Mouse (Mus musculus) neural tube, embryonic 13.5 days (tissue): ENCODE results near the gene Akirin2. TPM values are rescaled to one million over a fixed set of nuclear protein-coding genes. Genes with fewer than 3 reads are reported as not detected.

ENCODE experiments used
- ATAC-seq: fragments of 200-750 bp; cut with Nextera tagmentation; 2 replicates; pipeline ENCODE4 v1.8.0; 2017; ENCODE audit warnings: low read depth, mild to moderate bottlenecking, moderate TSS enrichment, moderate library complexity
- H3K27ac ChIP-seq: fragments of 300-500 bp; sonication (generic); replicated peaks from 2 replicates; pipeline ENCODE4 v1.5.1; 2015; ENCODE audit warnings: moderate library complexity, mild to moderate bottlenecking, inconsistent platforms
- H3K27me3 ChIP-seq: fragments of 300-500 bp; sonication (generic); 2 replicates; pipeline ENCODE4 v1.6.1; 2015; ENCODE audit warnings: mild to moderate bottlenecking, inconsistent platforms
- H3K36me3 ChIP-seq: fragments of 300-500 bp; sonication (generic); 2 replicates; pipeline ENCODE4 v1.6.1; 2015; ENCODE audit warnings: mild to moderate bottlenecking, inconsistent platforms
- H3K4me1 ChIP-seq: fragments of 300-500 bp; sonication (generic); replicated peaks from 2 replicates; pipeline ENCODE4 v1.6.1; 2015; ENCODE audit warnings: inconsistent platforms
- H3K4me2 ChIP-seq: fragments of 300-500 bp; sonication (generic); 2 replicates; pipeline ENCODE4 v1.6.1; 2015; ENCODE audit warnings: inconsistent platforms, mild to moderate bottlenecking, moderate library complexity
- H3K4me3 ChIP-seq: fragments of 300-500 bp; sonication (generic); 2 replicates; pipeline ENCODE4 v1.5.1; 2015; ENCODE audit warnings: mild to moderate bottlenecking, inconsistent platforms
- H3K9ac ChIP-seq: fragments of 300-500 bp; sonication (generic); 2 replicates; pipeline ENCODE4 v1.6.1; 2015; ENCODE audit warnings: moderate library complexity, mild to moderate bottlenecking, inconsistent platforms
- H3K9me3 ChIP-seq: fragments of 300-500 bp; sonication (generic); 2 replicates; pipeline ENCODE4 v1.6.1; 2016; ENCODE audit warnings: inconsistent platforms
- WGBS: fragments of 180-500 bp; shearing (Covaris S2); methylation state at CpG from one replicate; pipeline ENCODE4 v1.1.7; 2015; 5-methylcytosine and 5-hydroxymethylcytosine counted together
- polyA plus RNA-seq: library from polyadenylated mRNA; unstranded; fragments of >200 nt; fragmentation: Nextera tagmentation; extraction: Ambion mirVana; gene quantifications from 2 replicates; pipeline ENCODE4 v1.2.1, GENCODE M21; 2015

Akirin2 gene
- 113 TPM in 2 replicates for polyA plus RNA-seq

GRCm38 (mm10) chr4:34550748-34551097, at the start of gene Akirin2:
Gene Akirin2 (plus strand): TSS chr4:34550937.
- ATAC-seq, result peak; percentile 81; the same call in 1 of the 2 replicates
- peak within 1 kb of the TSS; percentile 98 for H3K4me3 ChIP-seq
- H3K9me3 ChIP-seq, result no peaks in the 10 kb centered on the region
- under 1% methylated on average over 47 of the region's 53 CpGs for WGBS
- peak within 1 kb of the TSS; percentile 97 for H3K27ac ChIP-seq
- H3K9ac ChIP-seq, result peak within 1 kb of the TSS; percentile 99
- H3K36me3 ChIP-seq, result no peaks in the 10 kb centered on the region; the same call in 1 of the 2 replicates
- peak within 1 kb of the TSS; percentile 82 for H3K4me2 ChIP-seq
- H3K4me1 ChIP-seq, result peaks cover 37% of the 10 kb centered on the region
- H3K27me3 ChIP-seq, result no peaks in the 10 kb centered on the region

GRCm38 (mm10) chr4:34510305-34510704, 40.4 kb upstream of the Akirin2 start:
- Histone ChIP-seq H3K4me1 (no peaks in the 10 kb centered on the region), H3K36me3 (no peaks in the 10 kb centered on the region), H3K9me3 (no peaks in the 10 kb centered on the region), H3K27ac (no peak overlapping the region), H3K4me2 (no peak overlapping the region), H3K4me3 (no peak overlapping the region), H3K9ac (no peak overlapping the region), H3K27me3 (no peaks in the 10 kb centered on the region)
- WGBS, result 89% methylated on average over 3 of the region's 3 CpGs
- ATAC-seq, result no peak

GRCm38 (mm10) chr4:34522846-34523245, 27.9 kb upstream of the Akirin2 start:
- H3K4me1 ChIP-seq, result no peaks in the 10 kb centered on the region
- H3K9me3 ChIP-seq, result no peaks in the 10 kb centered on the region
- H3K4me3 ChIP-seq, result no peak overlapping the region
- H3K27ac ChIP-seq, result no peak overlapping the region
- no peak overlapping the region for H3K4me2 ChIP-seq
- ATAC-seq, result no peak
- H3K36me3 ChIP-seq, result no peaks in the 10 kb centered on the region
- H3K9ac ChIP-seq, result no peak overlapping the region
- H3K27me3 ChIP-seq, result no peaks in the 10 kb centered on the region
- 84% methylated on average over 3 of the region's 3 CpGs for WGBS

GRCm38 (mm10) chr4:34523586-34523985, 27.2 kb upstream of the Akirin2 start:
- Histone ChIP-seq H3K4me3 (no peak overlapping the region), H3K27me3 (no peaks in the 10 kb centered on the region), H3K9me3 (no peaks in the 10 kb centered on the region), H3K4me2 (no peak overlapping the region), H3K27ac (no peak overlapping the region), H3K4me1 (no peaks in the 10 kb centered on the region), H3K36me3 (no peaks in the 10 kb centered on the region), H3K9ac (no peak overlapping the region)
- 84% methylated on average over 4 of the region's 4 CpGs for WGBS
- ATAC-seq, result no peak

GRCm38 (mm10) chr4:34526771-34527170, 24.0 kb upstream of the Akirin2 start:
- no peaks in the 10 kb centered on the region for H3K36me3 ChIP-seq
- no peaks in the 10 kb centered on the region for H3K4me1 ChIP-seq
- no peaks in the 10 kb centered on the region for H3K9me3 ChIP-seq
- 88% methylated on average over 3 of the region's 3 CpGs for WGBS
- no peaks in the 10 kb centered on the region for H3K27me3 ChIP-seq
- no peak overlapping the region for H3K27ac ChIP-seq
- H3K4me3 ChIP-seq, result no peak overlapping the region
- H3K4me2 ChIP-seq, result no peak overlapping the region
- H3K9ac ChIP-seq, result no peak overlapping the region
- no peak for ATAC-seq

GRCm38 (mm10) chr4:34528430-34529100, 22.2 kb upstream of the Akirin2 start:
- no peaks in the 10 kb centered on the region for H3K36me3 ChIP-seq
- H3K27me3 ChIP-seq, result no peaks in the 10 kb centered on the region
- 90% methylated on average over 1 of the region's 1 CpGs for WGBS
- no peak for ATAC-seq
- no peak overlapping the region for H3K9ac ChIP-seq
- no peaks in the 10 kb centered on the region for H3K4me1 ChIP-seq
- H3K4me2 ChIP-seq, result no peak overlapping the region
- H3K27ac ChIP-seq, result no peak overlapping the region
- no peak overlapping the region for H3K4me3 ChIP-seq
- H3K9me3 ChIP-seq, result no peaks in the 10 kb centered on the region

- WGBS, result 48% methylated on average over 4 of the region's 4 CpGs
- Histone ChIP-seq H3K4me1 (no peaks in the 10 kb centered on the region), H3K27me3 (no peaks in the 10 kb centered on the region), H3K4me2 (no peak overlapping the region), H3K9ac (no peak overlapping the region), H3K9me3 (no peaks in the 10 kb centered on the region), H3K36me3 (no peaks in the 10 kb centered on the region), H3K27ac (no peak overlapping the region), H3K4me3 (no peak overlapping the region)
- no peak for ATAC-seq
Measured at GRCm38 (mm10) chr4:34529379-34529778, 21.4 kb upstream of the Akirin2 start.

GRCm38 (mm10) chr4:34529941-34530340, 20.8 kb upstream of the Akirin2 start:
- H3K36me3 ChIP-seq, result no peaks in the 10 kb centered on the region
- no peak for ATAC-seq
- H3K4me2 ChIP-seq, result no peak overlapping the region
- 84% methylated on average over 6 of the region's 6 CpGs for WGBS
- no peak overlapping the region for H3K4me3 ChIP-seq
- H3K27me3 ChIP-seq, result no peaks in the 10 kb centered on the region
- H3K4me1 ChIP-seq, result no peaks in the 10 kb centered on the region
- H3K27ac ChIP-seq, result no peak overlapping the region
- H3K9me3 ChIP-seq, result no peaks in the 10 kb centered on the region
- H3K9ac ChIP-seq, result no peak overlapping the region

GRCm38 (mm10) chr4:34549981-34550747, 573 bp upstream of the Akirin2 start:
- Histone ChIP-seq H3K9ac (peak overlapping the region; percentile 99), H3K4me3 (peak overlapping the region; percentile 98), H3K36me3 (no peaks in the 10 kb centered on the region; the same call in 1 of the 2 replicates), H3K4me2 (peak overlapping the region; percentile 82), H3K9me3 (no peaks in the 10 kb centered on the region), H3K27me3 (no peaks in the 10 kb centered on the region), H3K27ac (peak overlapping the region; percentile 97), H3K4me1 (peaks cover 32% of the 10 kb centered on the region)
- 3% methylated on average over 36 of the region's 38 CpGs for WGBS
- peak; percentile 94 for ATAC-seq

GRCm38 (mm10) chr4:34551098-34551809, 517 bp downstream of the Akirin2 start:
- H3K36me3 ChIP-seq, result no peaks in the 10 kb centered on the region; the same call in 1 of the 2 replicates
- no peaks in the 10 kb centered on the region for H3K9me3 ChIP-seq
- no peaks in the 10 kb centered on the region for H3K27me3 ChIP-seq
- WGBS, result 0% methylated on average over 48 of the region's 50 CpGs
- peak; percentile 57 for ATAC-seq
- H3K9ac ChIP-seq, result peak overlapping the region; percentile 99
- H3K4me3 ChIP-seq, result peak overlapping the region; percentile 98
- H3K4me2 ChIP-seq, result peak overlapping the region; percentile 82
- peaks cover 43% of the 10 kb centered on the region for H3K4me1 ChIP-seq
- H3K27ac ChIP-seq, result peak overlapping the region; percentile 97

- peak overlapping the region; percentile 98 for H3K4me3 ChIP-seq
- no peaks in the 10 kb centered on the region; the same call in 1 of the 2 replicates for H3K36me3 ChIP-seq
- no peak for ATAC-seq
- H3K4me1 ChIP-seq, result peaks cover 50% of the 10 kb centered on the region
- H3K9ac ChIP-seq, result peak overlapping the region; percentile 99
- H3K27ac ChIP-seq, result no peak overlapping the region
- no peaks in the 10 kb centered on the region for H3K27me3 ChIP-seq
- WGBS, result 12% methylated on average over 3 of the region's 3 CpGs
- no peaks in the 10 kb centered on the region for H3K9me3 ChIP-seq
- H3K4me2 ChIP-seq, result peak overlapping the region; percentile 82
Measured at GRCm38 (mm10) chr4:34551966-34552365, 1.2 kb downstream of the Akirin2 start.

- WGBS, result 30% methylated on average over 1 of the region's 1 CpGs
- Histone ChIP-seq H3K36me3 (no peaks in the 10 kb centered on the region; the same call in 1 of the 2 replicates), H3K4me2 (no peak overlapping the region), H3K4me3 (no peak overlapping the region), H3K9ac (no peak overlapping the region), H3K9me3 (no peaks in the 10 kb centered on the region), H3K27me3 (no peaks in the 10 kb centered on the region), H3K27ac (no peak overlapping the region), H3K4me1 (peaks cover 69% of the 10 kb centered on the region)
- no peak for ATAC-seq
Measured at GRCm38 (mm10) chr4:34554596-34554995, 3.9 kb downstream of the Akirin2 start.
